Mouse (Mus musculus): ENCODE results near the gene Tmem230.

- TF ChIP-seq CTCF (IDR thresholded peaks at IDR 0.05; ENCODE audit: insufficient read depth, low read length) (no peak), POLR2A (IDR thresholded peaks at IDR 0.05; ENCODE audit: borderline replicate concordance, extremely low read depth, low read depth, low read length) (no peak)
Measured at GRCm38 (mm10) chr2:132203186-132203585, 44.4 kb downstream of the Tmem230 start.

Data from lung, adult 2 months (tissue).